Mouse (Mus musculus) layer of hippocampus, adult 2 months (tissue): ENCODE measurements around the gene Mthfd1l. TPM values are rescaled to one million over a fixed set of nuclear protein-coding genes. Genes with fewer than 3 reads are reported as not detected.

Experiments
- DNase-seq, 2 experiments: peaks; one replicate each; pipeline ENCODE4 v3.0.0; 2022; ENCODE audit warnings: low spot score in 2 of 2
- H3K27ac ChIP-seq: fragments of 200-600 bp; 2 replicates; pipeline ENCODE4 v1.8.1; 2022
- H3K4me3 ChIP-seq: fragments of 200-600 bp; 2 replicates; pipeline ENCODE4 v1.8.1; 2022; ENCODE audit warnings: mild to moderate bottlenecking
- CTCF ChIP-seq: fragments of 200-600 bp; conservative IDR thresholded peaks from 2 replicates; pipeline ENCODE4 v1.8.1; 2022; ENCODE audit warnings: antibody characterized with exemption, mild to moderate bottlenecking, moderate library complexity
- total RNA-seq, 2 experiments: library from RNA; stranded (reverse); gene quantifications; 2 replicates each; pipeline ENCODE4 v1.2.3; 2021

Gene Mthfd1l
- total RNA-seq, 2 experiments from 2014 or later = 8.2 to 9.2 TPM

- no peak for TF ChIP-seq CTCF
- no peak overlapping the region for H3K27ac ChIP-seq
- peak; percentile 43 to 47 for DNase-seq
- peak overlapping the region; percentile 23; the same call in 1 of the 2 replicates for H3K4me3 ChIP-seq
Measured at GRCm38 (mm10) chr10:4210313-4211066, 237.6 kb downstream of the Mthfd1l start.

GRCm38 (mm10) chr10:4211067-4211447, 238.1 kb downstream of the Mthfd1l start:
- no peak overlapping the region for H3K27ac ChIP-seq
- H3K4me3 ChIP-seq = no peak overlapping the region
- DNase-seq = no peak
- no peak for TF ChIP-seq CTCF

Other genes with a start within 250 kb of the Mthfd1l start
- gene Plekhg1, start 232.8 kb upstream of the Mthfd1l start, total RNA-seq = 10 to 100 TPM; 14.2 to 15.9 TPM